Mouse (Mus musculus) heart, postnatal 36 days (tissue): ENCODE measurements at regions not wholly inside any gene's neighbourhood (a gene's known extent, or its start where the extent isn't known, plus 50 kb on each side); places are given as distances from the start of the nearest gene placed in this dataset.

Experiments used
- DNase-seq, 2 experiments: peaks; one replicate each; pipeline ENCODE4 v3.0.0; 2021 to 2022
- intact Hi-C: fragments of 180-260 bp; cut with DNase I; formaldehyde crosslinking; loops from one replicate; pipeline ENCODE4 v1.15.1; 2025

- intact Hi-C loops: no loop called here
- DNase-seq: no peak
Observed at GRCm38 (mm10) chr4:124193059-124193721, 275.4 kb upstream of the 4930535I16Rik start.

- intact Hi-C loops: no loop called here
- no peak for DNase-seq
Observed at GRCm38 (mm10) chr4:124190775-124191174, 273.0 kb upstream of the 4930535I16Rik start.

- intact Hi-C loops: no loop called here
- DNase-seq: no peak
Observed at GRCm38 (mm10) chr4:124189993-124190385, 272.2 kb upstream of the 4930535I16Rik start.

GRCm38 (mm10) chr4:124189352-124189992, 271.6 kb upstream of the 4930535I16Rik start:
- intact Hi-C loops: no loop called here

GRCm38 (mm10) chr4:124187108-124187507, 269.3 kb upstream of the 4930535I16Rik start:
- intact Hi-C loops: no loop called here
- DNase-seq: no peak

More at GRCm38 (mm10) chr4:124189352-124189992, 271.6 kb upstream of the 4930535I16Rik start:
- no peak for DNase-seq

- intact Hi-C loops: no loop called here
- no peak for DNase-seq
Observed at GRCm38 (mm10) chr4:124181335-124181734, 263.5 kb upstream of the 4930535I16Rik start.

GRCm38 (mm10) chr4:124178401-124179018, 260.7 kb upstream of the 4930535I16Rik start:
- intact Hi-C loops: no loop called here
- DNase-seq: no peak

- DNase-seq: no peak
- intact Hi-C loops: no loop called here
Observed at GRCm38 (mm10) chr4:124175531-124175930, 257.7 kb upstream of the 4930535I16Rik start.

- intact Hi-C loops: no loop called here
- DNase-seq: no peak
Observed at GRCm38 (mm10) chr4:124154627-124155026, 236.8 kb upstream of the 4930535I16Rik start.

- intact Hi-C loops: no loop called here
- no peak for DNase-seq
Observed at GRCm38 (mm10) chr4:124149771-124150451, 232.1 kb upstream of the 4930535I16Rik start.

- intact Hi-C loops: no loop called here
- DNase-seq: no peak
Observed at GRCm38 (mm10) chr4:124149037-124149436, 231.2 kb upstream of the 4930535I16Rik start.

- intact Hi-C loops: no loop called here
- no peak for DNase-seq
Observed at GRCm38 (mm10) chr4:124147276-124147675, 229.5 kb upstream of the 4930535I16Rik start.

GRCm38 (mm10) chr4:124146135-124146534, 228.3 kb upstream of the 4930535I16Rik start:
- intact Hi-C loops: no loop called here
- no peak for DNase-seq

- intact Hi-C loops: no loop called here
- DNase-seq: no peak
Observed at GRCm38 (mm10) chr4:124143630-124144029, 225.8 kb upstream of the 4930535I16Rik start.

GRCm38 (mm10) chr4:124143226-124143625, 225.4 kb upstream of the 4930535I16Rik start:
- intact Hi-C loops: no loop called here
- no peak for DNase-seq

GRCm38 (mm10) chr4:124142083-124142482, 224.3 kb upstream of the 4930535I16Rik start:
- peak; percentile 75 to 84 for DNase-seq
- intact Hi-C loops: loop anchor here (1.0 kb wide), 1 partner anchor 533 kb away; no protein-coding TSS in a partner anchor

GRCm38 (mm10) chr4:124135165-124135470, 217.3 kb upstream of the 4930535I16Rik start:
- intact Hi-C loops: loop anchor here (10.0 kb wide), 1 partner anchor 180 kb away; no protein-coding TSS in a partner anchor
- peak; percentile 30 to 34 for DNase-seq

GRCm38 (mm10) chr4:124134341-124135164, 216.7 kb upstream of the 4930535I16Rik start:
- intact Hi-C loops: loop anchor here (10.0 kb wide), 1 partner anchor 180 kb away; no protein-coding TSS in a partner anchor
- no peak for DNase-seq

GRCm38 (mm10) chr4:124130946-124131345, 213.1 kb upstream of the 4930535I16Rik start:
- no peak for DNase-seq
- intact Hi-C loops: loop anchor here (10.0 kb wide), 1 partner anchor 176 kb away; no protein-coding TSS in a partner anchor

GRCm38 (mm10) chr4:124126258-124126657, 208.4 kb upstream of the 4930535I16Rik start:
- intact Hi-C loops: no loop called here
- DNase-seq: no peak
